Comparison of ENCODE assay signal across 16 mouse cellular contexts in genomic region chr17:81502732-81503131, GRCm38 (mm10).
A peak's percentile ranks its signal among the peaks of the same experiment; 100 is the strongest.
DNase-seq lines count a peak whose midpoint lies in the region; ATAC-seq and TF ChIP-seq lines count a peak whose summit lies in the region.
"Had no signal": no experiment of that assay in that cellular context is flagged by ENCODE, and none has a peak within 500 bp of the region (broad histone marks: within the 10 kb centered on the region; RNA-seq: fewer than 3 reads in every experiment).

No protein-coding gene starts in this region.

- no peak for ATAC-seq in midbrain, postnatal 0 days (ENCODE audit: low FRiP score)

- no peaks in the 10 kb centered on the region; the same call in 1 of the 2 replicates for H3K4me1 ChIP-seq in midbrain, postnatal 0 days (ENCODE audit: insufficient read depth, low read length)
- H3K4me1 ChIP-seq in kidney, adult 2 months (ENCODE audit: control insufficient read depth, insufficient read depth, low read length) = no peaks in the 10 kb centered on the region
- H3K4me1 ChIP-seq: limb, embryonic 12.5 days had no signal

- DNase-seq in frontal cortex, adult 2 months (ENCODE audit: extremely low spot score in 1 of 2, low spot score in 1 of 2) = peak; percentile 31 to 76
- no peak for DNase-seq in frontal cortex, postnatal 25 days (ENCODE audit: low spot score in 2 of 2)
- peak; percentile 89 to 94 for DNase-seq in cerebellum, postnatal 10 days
- peak; percentile 59 to 76 for DNase-seq in layer of hippocampus, postnatal 14 days (ENCODE audit: low spot score in 2 of 2)
- peak; percentile 42 for DNase-seq in right cerebral cortex, postnatal 25 days
- DNase-seq in midbrain, postnatal 0 days (ENCODE audit: low spot score) = no peak
- DNase-seq in embryo, embryonic 10 days (ENCODE audit: low spot score) = no peak
- DNase-seq in kidney, adult 2 months = no peak
- DNase-seq: adrenal gland, postnatal 10 days; embryo, embryonic 11 days; kidney, adult 9 months; thymus, postnatal 36 days had no signal

- no peaks in the 10 kb centered on the region for H3K27me3 ChIP-seq in midbrain, postnatal 0 days (ENCODE audit: insufficient read depth, low read length)
- H3K27me3 ChIP-seq in kidney, adult 2 months (replicated peaks; ENCODE audit: control insufficient read depth, insufficient read depth, low read length) = no peaks in the 10 kb centered on the region
- H3K27me3 ChIP-seq: limb, embryonic 12.5 days; lung, embryonic 15.5 days had no signal

- no peak for TF ChIP-seq POLR2A in kidney, adult 2 months (IDR thresholded peaks at IDR 0.05; ENCODE audit: low read depth, low read length)

- no peaks in the 10 kb centered on the region for H3K36me3 ChIP-seq in midbrain, postnatal 0 days (ENCODE audit: insufficient read depth, low read length)
- no peaks in the 10 kb centered on the region for H3K36me3 ChIP-seq in kidney, adult 2 months (ENCODE audit: control insufficient read depth, insufficient read depth, low read length)
- H3K36me3 ChIP-seq: heart, embryonic 10.5 days; limb, embryonic 12.5 days; lung, embryonic 15.5 days; midbrain, embryonic 12.5 days had no signal

- H3K9ac ChIP-seq in midbrain, postnatal 0 days (replicated peaks; ENCODE audit: low read length, poor library complexity, severe bottlenecking) = no peak overlapping the region
- H3K9ac ChIP-seq: limb, embryonic 12.5 days; lung, embryonic 15.5 days; midbrain, embryonic 12.5 days had no signal

- H3K9me3 ChIP-seq in midbrain, postnatal 0 days (ENCODE audit: low read length) = no peaks in the 10 kb centered on the region
- H3K9me3 ChIP-seq: heart, embryonic 10.5 days; limb, embryonic 12.5 days; lung, embryonic 15.5 days; midbrain, embryonic 12.5 days had no signal

- 82% methylated on average over 3 of the region's 3 CpGs for WGBS in midbrain, postnatal 0 days
- WGBS in kidney, adult 2 months = 84% methylated on average over 3 of the region's 3 CpGs

- H3K4me3 ChIP-seq in midbrain, postnatal 0 days (ENCODE audit: low read depth, low read length) = no peak overlapping the region
- no peak overlapping the region for H3K4me3 ChIP-seq in kidney, adult 2 months (ENCODE audit: insufficient read depth, low read depth, low read length)
- H3K4me3 ChIP-seq: heart, embryonic 10.5 days; limb, embryonic 12.5 days; lung, embryonic 15.5 days; midbrain, embryonic 12.5 days had no signal

- no peak for TF ChIP-seq CTCF in midbrain, postnatal 0 days (IDR thresholded peaks at IDR 0.05)
- TF ChIP-seq CTCF in kidney, adult 2 months (conservative IDR thresholded peaks at IDR 0.05; ENCODE audit: insufficient read depth, insufficient read length, low read depth, low read length) = no peak

- H3K4me2 ChIP-seq in midbrain, postnatal 0 days (ENCODE audit: low read depth, low read length, poor library complexity, severe bottlenecking) = no peak overlapping the region
- H3K4me2 ChIP-seq: limb, embryonic 12.5 days; lung, embryonic 15.5 days; midbrain, embryonic 12.5 days had no signal

- H3K27ac ChIP-seq in midbrain, postnatal 0 days (ENCODE audit: low read depth, low read length) = no peak overlapping the region
- H3K27ac ChIP-seq in kidney, adult 2 months (ENCODE audit: insufficient read depth, low read depth, low read length) = no peak overlapping the region
- H3K27ac ChIP-seq: heart, embryonic 10.5 days; limb, embryonic 12.5 days; lung, embryonic 15.5 days; midbrain, embryonic 12.5 days had no signal

Comparison
In these comparisons a context has a peak if more than half of its experiments do, and no peak if none do; other contexts are left out.
1. DNase-seq: peak in frontal cortex, adult 2 months (2 of 2), cerebellum, postnatal 10 days (2 of 2), layer of hippocampus, postnatal 14 days (2 of 2) and right cerebral cortex, postnatal 25 days (single experiment); none in frontal cortex, postnatal 25 days (0 of 2), midbrain, postnatal 0 days (single experiment), embryo, embryonic 10 days (single experiment) and kidney, adult 2 months (single experiment).